Mouse (Mus musculus) cerebellum, adult 2 months (tissue): Measurements from ENCODE around the gene Rps6ka4.

Source experiments
- CTCF ChIP-seq: fragments of 200-500 bp; IDR thresholded peaks from 2 replicates; pipeline ENCODE4 v1.5.1; 2011; ENCODE audit warnings: low read depth, mild to moderate bottlenecking, control low read depth, low read length, moderate library complexity, borderline replicate concordance; ENCODE audit not compliant: insufficient read depth
- POLR2A ChIP-seq: fragments of 200-500 bp; IDR thresholded peaks from 2 replicates; pipeline ENCODE4 v1.6.1; 2011; ENCODE audit warnings: low read length, control low read depth, borderline replicate concordance; ENCODE audit not compliant: insufficient read depth

- TF ChIP-seq POLR2A (no peak), CTCF (no peak)
These were observed 18.7 kb upstream of the Rps6ka4 start for GRCm38 (mm10) chr19:6859032-6859651.
